Mouse (Mus musculus) C2C12 (cell line): Measurements from ENCODE around the gene Mansc1. TPM values are rescaled to one million over a fixed set of nuclear protein-coding genes. Genes with fewer than 3 reads are reported as not detected.

Source experiments
- H3K27me3 ChIP-seq: one replicate; pipeline ENCODE4 v1.6.1; 2011; ENCODE audit not compliant: control insufficient read depth, insufficient read depth, insufficient read length
- H3K36me3 ChIP-seq: one replicate; pipeline ENCODE4 v1.6.1; 2011; ENCODE audit not compliant: control insufficient read depth, insufficient read depth
- H3K4me3 ChIP-seq: one replicate; pipeline ENCODE4 v1.5.1; 2011; ENCODE audit warnings: mild to moderate bottlenecking, control low read depth; ENCODE audit not compliant: poor library complexity, insufficient read depth, severe bottlenecking
- H3K79me2 ChIP-seq: one replicate; pipeline ENCODE4 v1.6.1; 2011; ENCODE audit not compliant: control insufficient read depth, insufficient read depth
- H3K79me3 ChIP-seq: one replicate; pipeline ENCODE4 v1.6.1; 2011; ENCODE audit warnings: low read depth, control low read depth
- H3ac ChIP-seq: one replicate; pipeline ENCODE3; 2011; ENCODE audit warnings: low read depth; ENCODE audit not compliant: control insufficient read depth, insufficient read length
- CEBPB ChIP-seq: IDR thresholded peaks from one replicate; pipeline ENCODE4 v1.6.1; 2011; ENCODE audit warnings: low read depth, mild to moderate bottlenecking, control low read depth, moderate library complexity
- CTCF ChIP-seq: IDR thresholded peaks from one replicate; pipeline ENCODE4 v1.5.1; 2011; ENCODE audit not compliant: control insufficient read depth, insufficient read depth, insufficient read length
- FOSL1 ChIP-seq: IDR thresholded peaks from one replicate; pipeline ENCODE4 v1.8.0; 2011; ENCODE audit warnings: mild to moderate bottlenecking, low read length; ENCODE audit not compliant: poor library complexity, insufficient read depth, severe bottlenecking
- MAX ChIP-seq: IDR thresholded peaks from one replicate; pipeline ENCODE4 v1.6.1; 2011; ENCODE audit warnings: mild to moderate bottlenecking, control low read depth
- MYOD1 ChIP-seq: IDR thresholded peaks from one replicate; pipeline ENCODE4 v1.6.1; 2011; ENCODE audit warnings: low read depth; ENCODE audit not compliant: control insufficient read depth, insufficient read length
- MYOG ChIP-seq: IDR thresholded peaks from one replicate; pipeline ENCODE4 v1.6.1; 2011; ENCODE audit not compliant: control insufficient read depth, insufficient read length; ENCODE audit errors: extremely low read depth
- USF1 ChIP-seq: IDR thresholded peaks from one replicate; pipeline ENCODE4 v1.6.1; 2011; ENCODE audit warnings: low read depth, mild to moderate bottlenecking, control low read depth, moderate library complexity
- polyA plus RNA-seq: library from polyadenylated mRNA; unstranded; fragments of >200 nt; fragmentation: generic; extraction: Trizol; gene quantifications from one replicate; pipeline ENCODE4 v1.2.1, GENCODE M21; 2012; ENCODE audit warnings: missing spikeins

Mansc1 gene
- polyA plus RNA-seq, 1 experiment: not detected

DNA sequence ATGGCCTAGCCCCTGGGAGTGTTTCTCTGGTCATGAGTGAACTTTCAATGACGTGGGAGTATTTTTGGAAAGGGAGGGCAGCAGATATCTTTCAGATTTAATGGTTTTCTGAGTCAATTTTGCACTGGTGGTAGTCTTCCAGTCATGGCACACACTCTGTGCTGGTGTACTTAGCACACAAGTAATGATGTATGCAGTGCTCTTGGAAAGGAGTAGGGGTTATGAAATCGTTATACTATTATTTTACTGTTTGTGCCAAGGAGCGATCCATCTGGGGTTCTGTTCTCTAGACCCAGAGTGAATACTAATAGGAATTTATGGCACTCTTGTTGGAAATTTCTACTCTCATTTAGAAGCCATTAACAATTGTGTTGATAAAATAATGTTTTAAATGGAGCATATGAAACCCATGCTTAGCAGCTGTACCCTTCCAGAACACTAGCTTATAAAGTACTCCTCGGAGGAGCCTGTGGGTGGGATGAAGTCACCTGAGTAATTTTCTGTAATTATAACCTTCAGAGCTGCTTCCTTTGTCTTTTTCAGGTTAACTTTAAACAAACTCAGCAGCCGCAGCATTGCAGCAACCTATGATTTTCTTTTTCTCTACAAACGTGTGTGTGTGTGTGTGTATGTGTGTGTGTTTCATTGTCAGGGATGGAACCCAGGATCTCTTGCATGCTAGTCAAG lies 37.0 kb upstream of the Mansc1 start:
- TF ChIP-seq MYOD1: no peak
- Histone ChIP-seq H3K4me3 (no peak overlapping the region), H3ac (no peak overlapping the region), H3K79me3 (no peaks in the 10 kb centered on the region), H3K79me2 (no peaks in the 10 kb centered on the region), H3K36me3 (no peaks in the 10 kb centered on the region), H3K27me3 (no peaks in the 10 kb centered on the region)

GRCm38 (mm10) chr6:134668519-134668918 lies 36.2 kb upstream of the Mansc1 start:
- Histone ChIP-seq H3K79me2 (no peaks in the 10 kb centered on the region), H3K27me3 (no peaks in the 10 kb centered on the region), H3K4me3 (no peak overlapping the region), H3K36me3 (no peaks in the 10 kb centered on the region), H3ac (no peak overlapping the region), H3K79me3 (no peaks in the 10 kb centered on the region)
- TF ChIP-seq FOSL1: no peak
- TF ChIP-seq USF1: no peak
- TF ChIP-seq MYOG: no peak
- no peak for TF ChIP-seq CTCF
- no peak for TF ChIP-seq MAX
- TF ChIP-seq CEBPB: no peak
- TF ChIP-seq MYOD1: no peak

GRCm38 (mm10) chr6:134665817-134666216 lies 33.5 kb upstream of the Mansc1 start:
- Histone ChIP-seq H3K79me2 (no peaks in the 10 kb centered on the region), H3ac (no peak overlapping the region), H3K27me3 (no peaks in the 10 kb centered on the region), H3K36me3 (no peaks in the 10 kb centered on the region), H3K79me3 (no peaks in the 10 kb centered on the region), H3K4me3 (no peak overlapping the region)
- TF ChIP-seq FOSL1 (no peak), CTCF (no peak), CEBPB (no peak), MYOG (no peak), MYOD1 (no peak), MAX (no peak), USF1 (no peak)

GRCm38 (mm10) chr6:134664573-134664972 lies 32.3 kb upstream of the Mansc1 start:
- no peak overlapping the region for H3ac ChIP-seq
- H3K79me2 ChIP-seq: no peaks in the 10 kb centered on the region

GRCm38 (mm10) chr6:134660714-134661406 lies 28.6 kb upstream of the Mansc1 start:
- no peaks in the 10 kb centered on the region for H3K79me2 ChIP-seq
- TF ChIP-seq CEBPB (no peak), FOSL1 (no peak), USF1 (no peak), MAX (no peak), MYOD1 (no peak), CTCF (no peak), MYOG (no peak)
- no peaks in the 10 kb centered on the region for H3K27me3 ChIP-seq

More at GRCm38 (mm10) chr6:134664573-134664972, 32.3 kb upstream of the Mansc1 start:
- Histone ChIP-seq H3K36me3 (no peaks in the 10 kb centered on the region), H3K79me3 (no peaks in the 10 kb centered on the region), H3K27me3 (no peaks in the 10 kb centered on the region), H3K4me3 (no peak overlapping the region)
- TF ChIP-seq CTCF (no peak), MYOD1 (no peak), CEBPB (no peak), MAX (no peak), FOSL1 (no peak), USF1 (no peak), MYOG (no peak)

More at GRCm38 (mm10) chr6:134660714-134661406, 28.6 kb upstream of the Mansc1 start:
- Histone ChIP-seq H3K79me3 (no peaks in the 10 kb centered on the region), H3K36me3 (no peaks in the 10 kb centered on the region), H3K4me3 (no peak overlapping the region), H3ac (no peak overlapping the region)
